Mouse (Mus musculus) CD4-positive, CD25-positive, alpha-beta regulatory T cell, adult 2 months (primary cell): ENCODE measurements around the gene Gm21188.
"Not testable (repeated sequence)": the region's sequence is repeated elsewhere in the genome, so short reads cannot be mapped to it uniquely, and the experiment has no call there.

ENCODE experiments used
- DNase-seq: peaks from one replicate; pipeline ENCODE4 v3.0.0-alpha.2; 2012; ENCODE audit warnings: low read depth, low spot score

Gene Gm21188

GRCm38 (mm10) chr13:120052085-120052484 is at the start of gene Gm21188:
Gene Gm21188, minus strand, starts transcription at chr13:120052194.
- DNase-seq = not testable (repeated sequence)

DNA sequence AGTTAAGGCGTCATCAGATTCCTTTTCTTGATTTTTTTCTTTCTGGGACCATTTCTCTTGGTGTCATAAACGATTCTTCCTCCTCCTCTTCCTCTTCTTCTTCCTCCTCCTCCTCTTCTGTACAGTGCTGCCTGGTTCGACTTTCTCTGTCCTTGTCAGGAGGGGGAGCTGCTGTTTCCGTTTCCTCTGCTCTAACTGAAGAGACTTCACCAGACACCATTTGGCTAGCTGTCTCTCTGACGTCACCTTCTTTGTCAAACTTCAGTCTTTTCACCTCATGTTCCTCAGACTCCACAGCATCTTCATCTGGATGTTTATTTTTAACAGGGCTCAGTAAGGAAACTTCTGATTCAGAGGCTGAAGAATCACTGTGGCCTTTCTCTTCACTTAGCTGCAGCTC is 47.3 kb upstream of the Gm21188 start:
- DNase-seq = not testable (repeated sequence)

GRCm38 (mm10) chr13:120096938-120097256 is 44.9 kb upstream of the Gm21188 start:
- not testable (repeated sequence) for DNase-seq

- DNase-seq = not testable (repeated sequence)
These were observed 44.4 kb upstream of the Gm21188 start for GRCm38 (mm10) chr13:120096241-120096937.

DNA sequence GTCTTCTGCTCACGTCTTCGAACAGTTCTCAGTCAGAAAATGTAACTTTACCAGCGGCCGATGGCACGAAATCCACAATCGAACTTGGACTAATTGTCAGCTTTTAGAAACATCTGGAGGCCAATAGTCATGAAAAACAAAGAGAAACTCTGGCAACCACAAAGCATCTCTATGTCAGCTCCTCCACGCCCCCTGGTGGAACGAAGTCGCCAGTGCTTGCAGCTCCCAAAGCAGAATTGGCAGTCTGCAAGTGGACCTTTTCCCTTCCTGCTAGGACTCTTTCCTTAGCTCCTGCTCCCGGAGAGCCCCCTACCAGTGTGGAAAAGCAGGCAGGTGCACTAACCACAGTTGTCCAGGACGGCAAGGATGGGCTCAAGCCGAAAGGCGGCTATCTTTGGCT is 41.0 kb upstream of the Gm21188 start:
- DNase-seq = not testable (repeated sequence)

DNA sequence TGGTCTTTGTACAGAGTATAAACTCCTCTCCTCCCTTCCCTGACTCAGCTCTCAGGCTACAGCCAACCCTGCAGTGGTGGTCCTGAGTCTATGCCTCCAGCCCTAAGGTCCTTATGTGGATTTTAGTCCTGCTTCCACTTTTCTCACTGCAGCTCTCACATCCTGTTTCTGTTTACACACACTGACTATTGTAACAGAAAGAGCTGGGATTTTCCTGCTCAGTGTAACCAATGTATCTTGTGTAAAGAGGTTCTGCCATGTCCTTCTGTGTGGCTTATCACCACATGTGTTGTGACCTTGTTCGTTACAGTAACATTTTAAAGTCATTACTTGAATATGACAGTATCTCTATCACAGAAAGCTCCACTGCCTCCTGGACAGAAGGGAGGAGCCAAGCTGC is 27.6 kb upstream of the Gm21188 start:
- not testable (repeated sequence) for DNase-seq

- not testable (repeated sequence) for DNase-seq
These were observed 18.9 kb upstream of the Gm21188 start for GRCm38 (mm10) chr13:120070878-120071277.

GRCm38 (mm10) chr13:120070012-120070598 is 18.1 kb upstream of the Gm21188 start:
- not testable (repeated sequence) for DNase-seq

DNA sequence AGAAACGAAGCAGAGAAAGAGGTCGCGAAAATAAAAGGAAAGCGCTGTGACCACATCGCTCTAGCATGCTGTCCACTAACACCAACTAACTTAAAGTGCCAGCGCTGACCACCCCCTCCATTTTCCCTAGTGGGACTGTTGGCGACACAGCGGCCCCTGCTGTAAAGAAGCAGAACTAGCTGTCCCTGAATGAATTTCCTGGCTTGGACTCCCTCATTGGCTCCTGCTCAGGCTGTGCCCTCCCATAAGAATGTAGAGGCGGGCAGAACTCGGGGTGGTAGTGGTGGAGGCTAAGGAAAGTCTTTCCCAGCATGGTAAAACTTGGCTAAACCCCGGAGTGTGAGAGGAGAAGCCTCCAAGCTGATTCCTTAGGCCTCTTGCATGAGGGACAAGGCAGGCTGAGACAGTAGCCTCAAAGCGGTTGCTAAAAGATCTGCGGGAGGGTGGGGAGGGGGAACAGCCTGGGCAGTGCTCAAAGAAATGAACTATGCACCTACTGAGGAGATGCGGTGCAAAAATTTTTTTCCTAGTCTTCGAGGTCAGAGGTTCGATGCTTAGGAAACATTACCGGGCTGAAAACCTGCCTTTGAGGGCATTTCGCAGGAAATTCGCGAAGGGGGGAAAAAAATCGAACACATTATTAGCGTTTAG is 11.6 kb upstream of the Gm21188 start:
- not testable (repeated sequence) for DNase-seq

- not testable (repeated sequence) for DNase-seq
These were observed 10.9 kb upstream of the Gm21188 start for GRCm38 (mm10) chr13:120062903-120063302.

GRCm38 (mm10) chr13:120048608-120049007 is 3.4 kb downstream of the Gm21188 start:
- DNase-seq = not testable (repeated sequence)

DNA sequence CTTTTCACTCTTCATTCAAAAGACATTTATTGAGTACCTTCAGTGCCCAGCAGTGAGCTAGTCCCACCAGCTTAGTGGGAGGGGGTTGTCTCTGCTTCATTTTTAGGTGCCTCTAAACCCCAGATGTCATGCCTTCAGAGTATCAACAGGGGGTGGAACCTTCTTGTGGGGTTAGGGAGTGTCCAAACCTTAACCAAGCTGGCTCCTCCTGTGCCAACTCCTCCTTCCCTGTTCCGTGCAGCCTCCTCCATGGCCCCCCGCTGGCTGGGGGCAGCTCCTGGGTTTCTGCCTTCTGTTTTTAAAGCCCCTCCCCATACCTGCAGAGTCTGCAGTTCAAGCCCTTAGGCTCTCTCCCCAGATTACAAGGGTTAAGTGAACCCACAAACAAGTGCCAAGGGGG is 3.8 kb downstream of the Gm21188 start:
- not testable (repeated sequence) for DNase-seq

GRCm38 (mm10) chr13:120046422-120047209 is 5.4 kb downstream of the Gm21188 start:
- not testable (repeated sequence) for DNase-seq

DNA sequence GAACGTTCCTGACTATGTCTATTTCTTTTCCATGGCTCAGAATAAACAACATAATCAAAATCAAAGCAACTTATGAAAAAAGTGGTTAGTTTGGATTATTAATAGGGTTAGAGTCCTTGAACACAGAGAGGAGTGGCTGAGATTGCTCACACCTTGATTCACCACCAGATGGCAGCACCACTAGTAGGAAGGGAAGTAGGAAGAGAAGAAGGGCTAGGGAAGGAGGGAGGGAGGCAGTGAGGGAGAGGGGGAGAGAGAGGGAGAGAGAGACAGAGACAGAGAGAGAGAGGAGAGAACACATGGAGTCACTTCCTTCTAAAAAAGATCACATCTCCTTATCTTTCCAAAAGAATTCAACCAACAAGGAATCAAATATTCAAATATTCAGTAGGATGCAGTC is 10.8 kb downstream of the Gm21188 start:
- DNase-seq = peak; percentile 46

- not testable (repeated sequence) for DNase-seq
These were observed 14.1 kb downstream of the Gm21188 start for GRCm38 (mm10) chr13:120037881-120038280.

DNA sequence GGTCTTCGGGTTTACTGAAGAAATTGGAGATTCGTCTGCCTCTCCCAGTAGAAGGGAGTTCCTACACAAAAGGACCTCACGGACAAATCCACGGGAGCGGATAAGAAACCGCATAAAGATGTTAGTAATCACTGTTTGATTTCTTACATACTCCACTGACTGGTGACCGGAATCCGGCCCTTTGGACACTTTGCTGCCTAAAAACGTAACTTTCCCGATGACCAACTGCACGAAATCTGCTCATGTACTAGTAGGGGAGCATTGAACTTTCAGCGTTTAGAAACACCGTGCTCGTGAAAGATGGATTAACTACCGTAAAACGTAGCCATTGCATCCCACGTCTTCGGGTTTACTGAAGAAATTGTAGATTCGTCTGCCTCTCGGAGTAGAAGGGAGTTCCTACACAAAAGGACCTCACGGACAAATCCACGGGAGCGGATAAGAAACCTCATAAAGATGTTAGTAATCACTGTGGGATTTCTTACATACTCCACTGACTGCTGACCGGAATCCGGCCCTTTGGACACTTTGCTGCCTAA is 15.3 kb downstream of the Gm21188 start:
- not testable (repeated sequence) for DNase-seq

DNA sequence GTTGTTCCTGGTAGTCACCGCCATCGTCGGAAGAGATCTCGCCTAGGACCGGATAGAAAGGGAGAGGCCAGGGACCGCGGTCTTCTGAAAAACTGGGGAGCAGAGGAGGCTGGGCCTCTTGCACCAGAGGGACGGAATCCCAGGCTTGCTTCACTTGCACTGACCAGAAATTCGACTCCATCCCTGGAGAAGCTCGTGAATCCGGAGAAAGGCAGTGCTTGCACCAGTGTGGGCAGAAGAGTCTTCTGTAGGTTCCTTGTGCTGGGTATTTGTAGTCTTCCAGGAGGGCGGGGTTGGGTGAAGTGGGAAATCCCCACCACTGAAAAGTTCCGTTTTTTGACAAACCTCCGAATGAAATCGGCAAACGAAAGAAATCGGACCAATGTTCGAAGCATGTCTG is 16.8 kb downstream of the Gm21188 start:
- DNase-seq = not testable (repeated sequence)

DNA sequence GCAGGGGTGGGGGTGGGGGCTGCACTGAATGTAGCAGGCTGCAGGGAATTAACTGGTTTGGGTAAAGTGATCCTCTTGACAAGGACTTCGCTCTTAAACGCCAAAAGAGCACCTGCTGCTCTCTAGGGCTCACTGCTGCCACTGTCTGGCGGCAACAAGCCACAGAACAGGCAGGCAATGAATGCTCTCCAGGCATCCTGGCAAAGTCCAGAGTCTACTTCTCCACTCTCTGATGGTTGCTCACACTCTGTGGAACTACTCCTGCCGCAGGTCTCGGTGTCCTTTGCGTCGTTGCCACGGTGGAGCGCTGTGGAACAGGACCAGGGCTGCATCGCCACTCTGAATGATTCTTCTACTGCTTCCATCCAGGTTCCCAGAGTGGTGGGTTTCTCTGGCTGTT is 17.4 kb downstream of the Gm21188 start:
- not testable (repeated sequence) for DNase-seq

- DNase-seq = not testable (repeated sequence)
These were observed 18.3 kb downstream of the Gm21188 start for GRCm38 (mm10) chr13:120033516-120034190.

GRCm38 (mm10) chr13:120031676-120032075 is 20.3 kb downstream of the Gm21188 start:
- not testable (repeated sequence) for DNase-seq

- DNase-seq = not testable (repeated sequence)
These were observed 24.6 kb downstream of the Gm21188 start for GRCm38 (mm10) chr13:120027368-120027767.
